Mouse (Mus musculus): ENCODE results near the gene Klkb1.
A peak's percentile ranks its signal among the peaks of the same experiment; 100 is the strongest.

The Klkb1 gene

DNA sequence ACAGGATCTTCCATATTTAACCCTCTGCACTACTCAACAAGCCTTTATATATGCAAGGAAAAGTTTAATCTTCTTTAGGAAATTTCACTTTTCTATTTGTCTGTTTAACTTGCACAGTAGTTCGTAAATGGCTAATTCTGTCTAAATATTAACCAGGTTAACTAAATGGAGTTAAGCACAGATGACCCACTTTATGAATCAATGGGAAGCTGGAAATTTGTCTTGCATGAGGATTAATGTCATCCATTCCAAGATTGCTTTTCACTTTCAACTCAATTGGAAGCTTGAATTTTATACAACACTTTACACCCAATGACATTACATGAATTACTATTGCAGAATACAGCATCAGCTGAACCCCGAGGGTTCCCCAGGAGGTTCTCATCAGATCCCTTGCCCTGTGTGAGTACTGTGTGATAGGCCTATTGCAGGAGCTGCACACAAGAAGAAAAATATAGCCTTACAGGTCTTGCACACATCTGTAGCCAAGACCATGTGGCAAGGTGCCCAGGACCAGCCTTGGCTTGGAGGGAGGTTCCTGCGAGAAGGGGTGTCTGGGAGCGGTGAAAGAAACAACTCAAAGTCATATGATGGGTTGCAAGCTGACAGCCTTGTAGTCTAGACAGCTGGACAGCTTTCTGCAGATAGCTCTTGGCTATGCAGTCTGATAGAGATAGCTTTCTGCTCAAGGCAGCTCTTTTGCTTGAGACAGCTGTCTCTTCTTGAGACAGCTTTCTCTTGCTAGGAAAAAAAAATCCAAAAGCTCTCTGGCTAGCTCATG, 26.9 kb downstream of the Klkb1 start:
- DNase-seq, result peak; percentile 31

DNA sequence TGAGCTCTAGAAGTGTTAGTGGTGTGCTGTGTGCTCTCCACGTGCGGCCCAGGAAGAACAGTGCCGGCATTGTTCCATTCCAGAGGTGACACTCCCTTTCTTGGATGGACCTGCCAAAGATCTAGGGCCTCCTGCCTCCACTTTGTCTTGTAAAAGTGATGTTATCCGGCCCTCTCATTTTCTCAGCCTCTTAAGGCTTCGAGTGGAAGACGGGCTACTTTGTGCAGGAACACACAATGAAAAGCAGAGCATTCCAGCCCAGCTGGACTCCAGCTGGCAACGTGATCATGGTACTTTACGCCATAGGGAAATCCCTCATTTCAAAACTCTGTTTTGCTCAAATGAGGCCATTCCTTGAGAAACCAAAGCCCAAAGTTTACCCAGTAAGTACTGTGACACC, 27.7 kb downstream of the Klkb1 start:
- peak; percentile 39 for DNase-seq

DNA sequence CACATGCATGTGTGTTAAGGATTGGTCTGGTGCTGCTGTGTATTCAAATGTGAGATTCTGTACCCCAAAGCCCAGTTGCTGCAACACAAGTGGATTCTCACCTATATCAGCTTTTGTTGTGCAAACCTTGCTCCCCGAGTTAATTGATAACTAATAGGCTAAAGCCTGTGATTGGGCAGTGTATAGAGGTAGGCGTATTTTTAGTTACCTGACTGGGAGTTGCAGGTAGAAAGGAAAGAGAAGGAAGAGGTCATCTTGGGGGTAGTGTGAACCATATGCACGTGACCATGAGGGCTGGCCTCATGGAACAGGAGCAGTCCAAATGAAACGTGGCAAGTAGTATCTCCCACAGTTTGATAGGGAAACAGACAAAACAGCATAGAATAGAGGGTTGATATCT, 29.7 kb downstream of the Klkb1 start:
- DNase-seq, result no peak

DNA sequence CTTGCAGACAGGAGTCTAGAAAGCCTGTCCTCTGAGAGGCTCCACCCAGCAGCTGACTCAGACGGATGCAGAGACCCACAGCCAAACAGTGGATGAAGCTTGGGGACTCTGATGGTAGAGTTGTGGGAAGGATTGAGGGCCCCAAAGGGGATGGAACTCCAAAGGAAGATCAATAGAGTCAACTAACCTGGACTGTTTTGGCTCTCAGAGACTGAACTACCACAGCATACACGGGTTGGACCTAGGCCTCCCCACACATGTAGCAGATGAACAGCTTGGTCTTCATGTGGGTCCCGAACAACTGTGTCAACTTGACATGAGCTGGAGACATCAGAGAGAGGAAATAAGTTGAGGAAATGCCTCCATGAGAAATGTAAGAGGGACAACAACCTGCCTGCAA, 31.8 kb downstream of the Klkb1 start:
- DNase-seq, result no peak

DNA sequence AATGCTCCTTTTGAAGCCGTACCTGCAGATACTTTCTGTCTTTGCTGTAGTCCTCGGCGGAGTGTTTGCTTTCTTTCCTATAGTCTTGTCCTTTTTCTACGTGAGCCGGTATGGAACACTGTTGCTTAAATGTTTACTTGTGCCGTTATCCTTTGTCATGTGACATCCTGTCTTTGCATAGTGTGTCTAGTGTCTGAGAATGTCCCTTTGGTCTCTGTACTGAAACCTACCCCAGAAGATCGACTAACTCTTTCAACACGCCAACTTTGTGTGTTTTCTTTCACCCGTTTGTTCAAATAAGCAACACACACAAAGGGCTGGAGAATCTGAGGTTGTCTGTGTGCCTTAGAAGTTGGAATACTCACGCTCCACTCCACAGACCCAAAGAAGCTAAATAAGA, 32.7 kb downstream of the Klkb1 start, which contains the start of gene F11:
TSS of gene F11 (minus strand) at position 112 of the 400 bp plus-strand sequence.
- no peak for DNase-seq

DNA sequence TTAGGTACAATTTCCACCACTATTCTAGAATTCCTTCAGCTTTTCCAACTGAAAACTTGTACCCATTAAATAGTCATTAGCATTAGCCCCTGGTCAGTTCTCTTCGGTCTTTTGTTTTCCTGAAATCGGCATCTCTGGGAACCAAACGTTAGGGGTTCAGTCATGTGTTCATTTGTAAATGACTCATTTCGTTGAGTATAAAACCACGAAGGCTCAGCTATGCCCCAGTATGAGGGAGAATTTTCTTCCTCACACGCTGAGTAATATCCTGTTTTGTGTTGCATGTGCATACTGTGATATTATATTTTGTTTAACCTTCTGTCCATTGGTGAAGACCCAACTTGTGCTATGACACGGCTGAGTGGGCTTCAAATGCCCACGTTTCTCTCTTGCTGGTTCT, 36.2 kb downstream of the Klkb1 start:
- no peak for DNase-seq

DNA sequence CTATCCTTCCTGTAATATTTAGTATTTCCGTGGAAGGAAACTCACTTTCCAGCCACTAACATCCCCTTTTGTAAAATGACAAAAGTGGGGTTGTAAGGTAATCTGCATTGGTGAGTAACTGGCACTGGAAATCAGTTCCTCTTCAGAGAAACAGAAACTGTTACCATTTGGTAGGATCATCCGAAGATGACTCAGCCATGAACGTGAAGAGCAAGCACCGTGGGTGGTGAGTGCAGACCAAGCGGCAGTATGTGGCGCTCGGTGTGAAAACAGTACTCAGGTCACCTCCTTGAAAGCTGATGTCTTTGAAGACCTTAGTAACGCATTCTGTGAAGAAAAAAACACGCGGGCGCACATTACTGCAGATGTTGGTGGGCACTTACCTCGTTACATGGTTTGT, 39.6 kb downstream of the Klkb1 start:
- no peak for DNase-seq

DNA sequence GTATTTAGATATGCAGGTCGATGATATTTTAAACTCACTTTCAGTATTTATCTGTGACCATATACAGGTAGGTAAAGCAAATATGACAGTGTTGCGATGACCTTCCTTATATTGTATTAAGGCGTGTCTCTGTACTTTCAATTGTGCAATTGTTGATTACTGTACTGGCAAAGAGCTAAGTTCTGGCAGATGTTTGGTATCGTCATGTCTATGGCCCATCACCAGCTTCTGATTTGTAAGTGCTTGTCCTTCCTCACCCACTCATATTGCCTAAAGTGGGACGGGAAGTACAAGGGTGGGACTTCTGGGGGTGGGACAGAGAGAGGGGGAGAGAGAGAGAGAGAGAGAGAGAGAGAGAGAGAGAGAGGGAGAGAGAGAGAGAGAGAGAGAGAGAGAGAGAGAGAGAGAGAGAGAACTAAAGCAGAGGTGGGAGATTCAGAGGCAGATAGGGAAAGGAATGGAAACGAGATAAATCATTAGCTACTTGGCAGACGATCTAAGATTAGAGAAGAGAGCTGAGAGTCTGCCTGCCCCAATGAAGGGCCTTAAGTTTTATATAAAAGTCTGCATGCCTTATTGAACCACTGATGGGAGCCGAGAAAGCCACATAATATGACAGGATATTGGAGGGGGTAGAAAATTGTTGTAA, 40.3 kb downstream of the Klkb1 start:
- no peak for DNase-seq

DNA sequence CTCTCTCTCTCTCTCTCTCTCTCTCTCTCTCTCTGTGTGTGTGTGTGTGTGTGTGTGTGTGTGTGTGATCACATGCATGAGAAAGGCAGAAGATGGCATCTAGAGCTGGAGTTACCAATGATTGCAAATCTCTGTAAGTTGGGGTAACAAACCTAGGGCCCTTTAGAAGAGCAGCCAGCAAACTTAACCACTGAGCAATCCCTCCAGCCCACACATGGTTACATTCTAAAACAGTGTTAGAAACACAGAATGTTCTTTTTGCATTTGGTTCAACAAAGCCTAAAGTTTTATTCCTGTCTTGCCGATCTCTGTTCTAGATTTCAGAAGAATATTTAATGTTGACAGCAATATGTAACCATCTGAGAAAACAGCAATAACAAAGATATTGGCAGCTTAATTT, 41.1 kb downstream of the Klkb1 start:
- no peak for DNase-seq

DNA sequence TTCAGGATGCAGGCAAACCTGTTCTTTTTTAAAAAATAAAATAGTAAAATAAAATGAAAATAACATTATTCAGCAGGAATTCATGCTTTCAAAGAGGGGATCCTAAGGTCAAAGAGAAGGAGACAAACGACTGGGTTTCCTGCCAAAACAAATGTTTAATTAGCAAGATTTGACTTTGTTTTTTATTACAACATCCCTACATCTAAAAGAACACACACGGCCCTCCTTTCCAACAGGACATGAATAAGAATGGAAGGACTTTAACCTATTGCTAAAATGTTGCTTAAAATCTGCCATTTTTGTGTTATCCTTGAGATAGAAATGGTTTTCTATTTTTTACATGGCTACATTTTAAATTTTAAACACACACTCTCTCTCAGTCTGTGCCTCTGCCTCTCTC, 41.5 kb downstream of the Klkb1 start:
- no peak for DNase-seq

DNA sequence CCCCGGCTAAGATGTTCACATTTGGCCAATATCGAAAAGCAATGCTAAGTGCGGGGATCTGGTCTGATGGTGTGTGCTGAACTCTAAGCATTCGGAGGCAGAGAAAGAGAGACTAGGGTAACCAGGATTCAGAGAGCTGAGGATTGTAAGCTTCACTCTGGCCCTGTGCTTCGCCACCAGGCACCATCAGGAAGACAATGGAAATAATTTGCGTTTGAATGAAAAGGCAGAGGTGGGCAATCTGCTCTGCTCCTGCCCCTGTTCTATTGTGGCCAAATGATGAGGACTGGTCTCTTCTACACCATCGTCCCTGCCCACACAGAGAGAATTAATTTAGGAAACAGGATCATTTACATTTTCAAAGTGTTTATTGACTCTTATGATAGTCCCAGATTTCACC, 48.4 kb downstream of the Klkb1 start:
- DNase-seq, result no peak

DNA sequence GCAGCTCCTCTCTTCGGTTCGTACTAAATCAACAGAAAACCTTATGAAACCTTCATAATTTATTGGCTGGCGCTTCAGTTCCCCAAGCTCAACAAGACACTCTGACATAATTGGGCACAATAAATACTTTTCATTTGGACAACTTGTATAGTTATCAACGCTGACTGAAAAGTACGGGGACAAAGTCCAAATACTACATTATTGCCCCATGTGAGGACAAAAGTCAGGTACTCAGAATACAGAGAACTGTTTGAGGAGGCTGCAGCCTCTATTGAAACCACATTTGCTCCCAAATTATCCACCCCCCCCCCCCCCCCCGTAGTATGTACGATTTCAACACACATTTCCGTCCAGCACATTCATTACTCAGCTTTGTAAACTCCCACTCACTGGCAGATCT, 55.3 kb downstream of the Klkb1 start:
- no peak for DNase-seq

DNA sequence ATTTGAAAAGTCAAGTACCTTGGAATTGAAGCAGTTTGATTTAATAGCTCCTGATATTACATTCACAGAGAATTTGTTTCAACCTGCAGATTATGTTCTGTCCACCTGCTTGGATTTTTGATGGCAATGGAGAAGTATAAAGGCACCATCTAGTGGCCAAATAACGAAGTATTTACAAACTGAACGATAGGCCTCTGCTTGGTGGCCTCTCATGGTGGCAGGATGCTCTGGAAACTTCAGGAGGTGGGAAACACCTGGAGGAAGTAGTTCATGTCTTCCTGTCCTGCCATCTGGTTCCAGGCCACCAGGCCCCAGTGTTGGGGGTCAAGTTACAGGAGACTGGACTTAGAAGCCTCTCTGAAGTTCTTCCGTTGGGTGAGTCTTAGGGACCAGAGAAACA, 56.4 kb downstream of the Klkb1 start:
- DNase-seq, result peak; percentile 30

DNA sequence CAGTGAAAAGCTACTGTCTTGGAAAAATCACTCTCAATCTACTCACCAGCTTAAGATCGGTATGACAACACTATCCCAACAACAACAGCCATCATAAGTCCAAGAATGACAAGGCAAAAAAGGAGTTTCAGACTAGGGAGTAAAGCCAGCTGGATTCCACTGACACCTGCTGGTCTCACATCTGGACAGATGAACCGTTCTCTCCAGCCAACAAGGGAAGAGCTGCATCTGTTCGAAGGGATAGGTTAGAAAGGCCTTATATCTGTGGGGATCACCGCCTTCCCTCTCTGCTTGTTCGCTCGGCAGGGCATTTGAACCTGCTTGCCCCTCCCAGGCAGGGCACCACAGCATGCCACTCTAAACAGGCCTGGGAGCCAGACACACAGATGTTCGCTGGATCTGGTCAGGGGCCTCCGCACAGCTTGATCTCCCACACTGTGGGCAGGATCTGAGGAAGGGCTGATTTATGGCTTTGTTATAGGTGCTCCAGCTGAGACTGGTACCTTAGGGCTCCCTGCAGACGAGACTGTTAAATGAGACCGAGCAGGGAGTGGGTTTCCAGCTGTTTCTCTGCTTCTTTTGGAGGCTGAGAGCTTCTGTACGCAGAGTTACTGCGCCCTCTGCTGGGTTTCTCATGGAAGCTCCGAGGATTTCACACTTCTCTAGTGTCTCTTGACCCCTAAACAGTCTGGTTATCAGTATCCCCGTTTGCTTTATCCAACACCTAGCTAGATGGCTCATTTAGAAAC, 58.3 kb downstream of the Klkb1 start:
- peak; percentile 53 for DNase-seq

DNA sequence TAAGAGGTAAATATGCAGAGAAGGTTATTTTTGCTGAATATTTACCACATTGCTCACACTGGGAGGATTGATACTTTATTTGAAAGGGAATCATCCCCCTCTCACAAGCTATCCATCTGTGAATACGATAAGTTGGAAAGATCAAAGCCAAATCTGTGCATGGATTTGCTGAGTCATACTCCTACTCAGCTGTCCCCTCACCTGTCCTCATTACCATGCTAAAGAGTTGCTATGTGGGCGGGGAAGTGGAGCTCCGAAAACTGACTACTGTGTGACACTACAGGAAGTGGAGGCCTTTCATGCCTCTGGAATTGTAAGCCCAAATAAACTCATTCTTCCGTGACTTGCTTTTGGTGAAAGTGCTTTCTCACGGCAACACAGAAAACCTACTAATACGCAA, 59.4 kb downstream of the Klkb1 start:
- no peak for DNase-seq

DNA sequence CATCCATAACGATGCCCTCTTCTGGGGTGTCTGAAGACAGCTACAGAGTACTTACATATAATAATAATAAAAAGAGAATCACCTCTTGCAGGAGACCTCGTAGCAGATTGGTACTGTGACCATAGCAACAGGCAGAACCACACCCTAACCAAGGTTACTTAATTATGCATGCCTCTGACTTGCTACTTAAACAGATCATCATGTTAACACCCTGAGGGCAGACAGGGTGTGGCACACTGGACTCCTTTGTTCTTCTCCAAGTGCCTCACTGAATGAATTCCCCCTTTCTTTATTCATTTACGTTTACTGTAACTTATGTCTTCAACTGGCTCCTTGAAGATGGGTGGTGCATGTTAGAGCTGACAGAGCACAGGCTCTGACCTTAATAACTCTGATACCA, 61.4 kb downstream of the Klkb1 start:
- no peak for DNase-seq

All from lung, postnatal 10 days (tissue).